Mouse (Mus musculus) brown adipose tissue, adult 24 weeks (tissue): ENCODE data around the gene Pard3. TPM values are rescaled to one million over a fixed set of nuclear protein-coding genes. Genes with fewer than 3 reads are reported as not detected.

ENCODE experiments used
- H3K27ac ChIP-seq: fragments of 200-500 bp; replicated peaks from 2 replicates; pipeline ENCODE4 v1.5.1; 2012; ENCODE audit warnings: low read depth, mild to moderate bottlenecking, low read length
- H3K4me1 ChIP-seq: fragments of 200-500 bp; 2 replicates; pipeline ENCODE4 v1.6.1; 2012; ENCODE audit warnings: low read length, mixed read lengths; ENCODE audit not compliant: control insufficient read depth, insufficient read depth, insufficient read length
- H3K4me3 ChIP-seq: fragments of 200-500 bp; 2 replicates; pipeline ENCODE4 v1.5.1; 2012; ENCODE audit warnings: low read depth, mild to moderate bottlenecking, low read length, moderate library complexity; ENCODE audit not compliant: insufficient read depth
- polyA plus RNA-seq: library from polyadenylated mRNA; stranded (reverse); fragments of >200 nt; gene quantifications from 2 replicates; pipeline ENCODE4 v1.2.4, GENCODE M21; 2012; ENCODE audit not compliant: missing spikeins, insufficient read depth, insufficient read length

Gene Pard3
- polyA plus RNA-seq = 14.6 and 17.9 TPM in 2 replicates

- 0 out of 2 replicates have a peak, but pooled peaks cover 2% of the 10 kb centered on the region for H3K4me1 ChIP-seq
- H3K4me3 ChIP-seq = peak within 1 kb of the TSS; percentile 91
- peak within 1 kb of the TSS; percentile 84 for H3K27ac ChIP-seq
Observed at GRCm38 (mm10) chr8:127063551-127064360, at the start of gene Pard3. Gene Pard3, plus strand, starts transcription at chr8:127063893.

GRCm38 (mm10) chr8:127021830-127022229 lies 41.9 kb upstream of the Pard3 start:
- H3K4me3 ChIP-seq = no peak overlapping the region

GRCm38 (mm10) chr8:127025256-127025717 lies 38.4 kb upstream of the Pard3 start:
- no peak overlapping the region for H3K27ac ChIP-seq
- H3K4me1 ChIP-seq = no peaks in the 10 kb centered on the region
- no peak overlapping the region for H3K4me3 ChIP-seq

More at GRCm38 (mm10) chr8:127021830-127022229, 41.9 kb upstream of the Pard3 start:
- Histone ChIP-seq H3K27ac (no peak overlapping the region), H3K4me1 (no peaks in the 10 kb centered on the region)

GRCm38 (mm10) chr8:127025775-127026174 lies 37.9 kb upstream of the Pard3 start:
- H3K27ac ChIP-seq = no peak overlapping the region
- H3K4me3 ChIP-seq = no peak overlapping the region
- H3K4me1 ChIP-seq = no peaks in the 10 kb centered on the region

GRCm38 (mm10) chr8:127031476-127031875 lies 32.2 kb upstream of the Pard3 start:
- Histone ChIP-seq H3K4me1 (no peaks in the 10 kb centered on the region), H3K27ac (no peak overlapping the region), H3K4me3 (no peak overlapping the region)

GRCm38 (mm10) chr8:127038928-127039327 lies 24.8 kb upstream of the Pard3 start:
- H3K4me3 ChIP-seq = no peak overlapping the region
- H3K4me1 ChIP-seq = no peaks in the 10 kb centered on the region
- no peak overlapping the region for H3K27ac ChIP-seq

- Histone ChIP-seq H3K27ac (no peak overlapping the region), H3K4me3 (no peak overlapping the region), H3K4me1 (no peaks in the 10 kb centered on the region)
Observed at GRCm38 (mm10) chr8:127049996-127050395, 13.7 kb upstream of the Pard3 start.

- H3K4me3 ChIP-seq = no peak overlapping the region
- H3K27ac ChIP-seq = no peak overlapping the region
- no peaks in the 10 kb centered on the region for H3K4me1 ChIP-seq
Observed at GRCm38 (mm10) chr8:127052132-127052531, 11.6 kb upstream of the Pard3 start.

- Histone ChIP-seq H3K27ac (no peak overlapping the region), H3K4me1 (no peaks in the 10 kb centered on the region), H3K4me3 (no peak overlapping the region)
Observed at GRCm38 (mm10) chr8:127055081-127055480, 8.6 kb upstream of the Pard3 start.

- Histone ChIP-seq H3K27ac (no peak overlapping the region), H3K4me1 (no peaks in the 10 kb centered on the region), H3K4me3 (no peak overlapping the region)
Observed at GRCm38 (mm10) chr8:127058759-127059158, 4.9 kb upstream of the Pard3 start.

- Histone ChIP-seq H3K27ac (no peak overlapping the region), H3K4me3 (no peak overlapping the region)
Observed at GRCm38 (mm10) chr8:127059826-127060225, 3.9 kb upstream of the Pard3 start.

GRCm38 (mm10) chr8:127064361-127065112 lies 844 bp downstream of the Pard3 start:
- H3K4me1 ChIP-seq = 0 out of 2 replicates have a peak, but pooled peaks cover 2% of the 10 kb centered on the region
- H3K4me3 ChIP-seq = peak overlapping the region; percentile 91
- peak overlapping the region; percentile 84 for H3K27ac ChIP-seq

More at GRCm38 (mm10) chr8:127059826-127060225, 3.9 kb upstream of the Pard3 start:
- no peaks in the 10 kb centered on the region for H3K4me1 ChIP-seq

GRCm38 (mm10) chr8:127065113-127065473 lies 1.4 kb downstream of the Pard3 start:
- Histone ChIP-seq H3K27ac (peak overlapping the region; percentile 26; the same call in 1 of the 2 replicates), H3K4me1 (0 out of 2 replicates have a peak, but pooled peaks cover 2% of the 10 kb centered on the region)

GRCm38 (mm10) chr8:127065791-127066190 lies 2.1 kb downstream of the Pard3 start:
- H3K4me3 ChIP-seq = no peak overlapping the region
- 0 out of 2 replicates have a peak, but pooled peaks cover 2% of the 10 kb centered on the region for H3K4me1 ChIP-seq
- H3K27ac ChIP-seq = no peak overlapping the region

More at GRCm38 (mm10) chr8:127065113-127065473, 1.4 kb downstream of the Pard3 start:
- peak overlapping the region; percentile 91 for H3K4me3 ChIP-seq

GRCm38 (mm10) chr8:127066501-127066900 lies 2.8 kb downstream of the Pard3 start:
- Histone ChIP-seq H3K27ac (no peak overlapping the region), H3K4me3 (no peak overlapping the region), H3K4me1 (0 out of 2 replicates have a peak, but pooled peaks cover 2% of the 10 kb centered on the region)
